Mouse (Mus musculus) ES-Bruce4 (cell line): Measurements from ENCODE around the gene Tmem203.

Experiments
- CTCF ChIP-seq: IDR thresholded peaks from one replicate; pipeline ENCODE4 v1.8.1; 2011; ENCODE audit warnings: low read depth, low read length
- POLR2A ChIP-seq: IDR thresholded peaks from one replicate; pipeline ENCODE4 v1.8.1; 2011; ENCODE audit warnings: low read length; ENCODE audit not compliant: insufficient read depth

DNA sequence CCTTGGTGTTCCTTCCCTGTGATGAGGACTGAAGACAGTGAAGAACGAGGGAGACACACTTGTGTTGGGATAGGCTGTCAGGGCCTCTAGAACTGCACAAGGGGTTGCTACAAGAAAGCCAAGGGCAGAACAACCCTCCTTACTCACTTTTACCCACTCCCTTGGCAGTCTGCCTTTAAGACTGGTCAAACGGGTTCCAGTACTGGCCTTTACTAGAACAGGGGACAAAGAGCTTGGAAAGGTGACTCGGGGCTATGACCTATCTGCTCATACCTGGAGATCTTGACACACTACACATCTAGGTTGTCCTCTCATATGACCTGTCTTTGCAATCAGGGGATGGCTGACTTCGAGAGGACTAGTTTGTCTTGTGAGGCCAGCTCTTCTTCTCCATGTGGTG lies 17.7 kb upstream of the Tmem203 start:
- TF ChIP-seq POLR2A (no peak), CTCF (no peak)
